Mouse (Mus musculus): ENCODE results near the gene Ccdc190. TPM values are rescaled to one million over a fixed set of nuclear protein-coding genes. Genes with fewer than 3 reads are reported as not detected.

The Ccdc190 gene
- polyA plus RNA-seq, 1 experiment from 2014 or later = not detected

GRCm38 (mm10) chr1:169895686-169896085 is 32.8 kb upstream of the Ccdc190 start:
- ATAC-seq = no peak
- H3K27ac ChIP-seq (ENCODE audit: low read depth, low read length) = no peak overlapping the region
- no peaks in the 10 kb centered on the region for H3K4me1 ChIP-seq (replicated peaks; ENCODE audit: control insufficient read depth, insufficient read depth, low read length)
- H3K36me3 ChIP-seq (ENCODE audit: control insufficient read depth, insufficient read depth) = no peaks in the 10 kb centered on the region
- no peaks in the 10 kb centered on the region for H3K9me3 ChIP-seq (ENCODE audit: control insufficient read depth)
- H3K4me3 ChIP-seq (ENCODE audit: low read depth, low read length) = no peak overlapping the region
- no peak overlapping the region for H3K4me2 ChIP-seq (replicated peaks; ENCODE audit: low read depth)
- no peak for TF ChIP-seq CTCF (IDR thresholded peaks at IDR 0.05; ENCODE audit: low read depth)
- H3K9ac ChIP-seq (ENCODE audit: low read depth, low read length) = no peak overlapping the region
- H3K27me3 ChIP-seq (replicated peaks; ENCODE audit: control insufficient read depth, insufficient read depth, low read length) = no peaks in the 10 kb centered on the region
- WGBS = 58% methylated on average over 1 of the region's 1 CpGs

- no peaks in the 10 kb centered on the region for H3K36me3 ChIP-seq (ENCODE audit: control insufficient read depth, insufficient read depth)
- no peak for TF ChIP-seq CTCF (IDR thresholded peaks at IDR 0.05; ENCODE audit: low read depth)
- H3K4me2 ChIP-seq (replicated peaks; ENCODE audit: low read depth) = no peak overlapping the region
- no peaks in the 10 kb centered on the region for H3K4me1 ChIP-seq (replicated peaks; ENCODE audit: control insufficient read depth, insufficient read depth, low read length)
- ATAC-seq = no peak
- WGBS = 53% methylated on average over 1 of the region's 1 CpGs
- H3K9me3 ChIP-seq (ENCODE audit: control insufficient read depth) = no peaks in the 10 kb centered on the region
- H3K27ac ChIP-seq (ENCODE audit: low read depth, low read length) = no peak overlapping the region
- H3K27me3 ChIP-seq (replicated peaks; ENCODE audit: control insufficient read depth, insufficient read depth, low read length) = no peaks in the 10 kb centered on the region
- H3K4me3 ChIP-seq (ENCODE audit: low read depth, low read length) = no peak overlapping the region
- no peak overlapping the region for H3K9ac ChIP-seq (ENCODE audit: low read depth, low read length)
Observed at GRCm38 (mm10) chr1:169897916-169898315, 30.5 kb upstream of the Ccdc190 start.

- Histone ChIP-seq H3K36me3 (ENCODE audit: control insufficient read depth, insufficient read depth) (no peaks in the 10 kb centered on the region), H3K9me3 (ENCODE audit: control insufficient read depth) (no peaks in the 10 kb centered on the region), H3K9ac (ENCODE audit: low read depth, low read length) (no peak overlapping the region), H3K4me1 (replicated peaks; ENCODE audit: control insufficient read depth, insufficient read depth, low read length) (no peaks in the 10 kb centered on the region), H3K4me2 (replicated peaks; ENCODE audit: low read depth) (no peak overlapping the region), H3K27me3 (replicated peaks; ENCODE audit: control insufficient read depth, insufficient read depth, low read length) (no peaks in the 10 kb centered on the region), H3K4me3 (ENCODE audit: low read depth, low read length) (no peak overlapping the region), H3K27ac (ENCODE audit: low read depth, low read length) (no peak overlapping the region)
- 57% methylated on average over 7 of the region's 7 CpGs for WGBS
- no peak for TF ChIP-seq CTCF (IDR thresholded peaks at IDR 0.05; ENCODE audit: low read depth)
- no peak for ATAC-seq
Observed at GRCm38 (mm10) chr1:169898607-169899006, 29.8 kb upstream of the Ccdc190 start.

GRCm38 (mm10) chr1:169900771-169901336 is 27.6 kb upstream of the Ccdc190 start:
- H3K9me3 ChIP-seq (ENCODE audit: control insufficient read depth) = no peaks in the 10 kb centered on the region
- no peak overlapping the region for H3K9ac ChIP-seq (ENCODE audit: low read depth, low read length)
- TF ChIP-seq CTCF (IDR thresholded peaks at IDR 0.05; ENCODE audit: low read depth) = no peak
- H3K4me1 ChIP-seq (replicated peaks; ENCODE audit: control insufficient read depth, insufficient read depth, low read length) = no peaks in the 10 kb centered on the region
- H3K4me3 ChIP-seq (ENCODE audit: low read depth, low read length) = no peak overlapping the region
- no peak for ATAC-seq
- H3K4me2 ChIP-seq (replicated peaks; ENCODE audit: low read depth) = no peak overlapping the region
- H3K27me3 ChIP-seq (replicated peaks; ENCODE audit: control insufficient read depth, insufficient read depth, low read length) = no peaks in the 10 kb centered on the region
- no peaks in the 10 kb centered on the region for H3K36me3 ChIP-seq (ENCODE audit: control insufficient read depth, insufficient read depth)
- H3K27ac ChIP-seq (ENCODE audit: low read depth, low read length) = no peak overlapping the region
- 91% methylated on average over 3 of the region's 3 CpGs for WGBS

GRCm38 (mm10) chr1:169909163-169909562 is 19.3 kb upstream of the Ccdc190 start:
- ATAC-seq = no peak

GRCm38 (mm10) chr1:169909659-169910058 is 18.8 kb upstream of the Ccdc190 start:
- TF ChIP-seq CTCF (IDR thresholded peaks at IDR 0.05; ENCODE audit: low read depth) = no peak
- Histone ChIP-seq H3K9ac (ENCODE audit: low read depth, low read length) (no peak overlapping the region), H3K9me3 (ENCODE audit: control insufficient read depth) (no peaks in the 10 kb centered on the region), H3K27me3 (replicated peaks; ENCODE audit: control insufficient read depth, insufficient read depth, low read length) (no peaks in the 10 kb centered on the region), H3K27ac (ENCODE audit: low read depth, low read length) (no peak overlapping the region), H3K36me3 (ENCODE audit: control insufficient read depth, insufficient read depth) (no peaks in the 10 kb centered on the region), H3K4me2 (replicated peaks; ENCODE audit: low read depth) (no peak overlapping the region), H3K4me1 (replicated peaks; ENCODE audit: control insufficient read depth, insufficient read depth, low read length) (no peaks in the 10 kb centered on the region), H3K4me3 (ENCODE audit: low read depth, low read length) (no peak overlapping the region)
- no peak for ATAC-seq
- WGBS = 91% methylated on average over 6 of the region's 6 CpGs

More at GRCm38 (mm10) chr1:169909163-169909562, 19.3 kb upstream of the Ccdc190 start:
- no peaks in the 10 kb centered on the region for H3K9me3 ChIP-seq (ENCODE audit: control insufficient read depth)
- H3K4me1 ChIP-seq (replicated peaks; ENCODE audit: control insufficient read depth, insufficient read depth, low read length) = no peaks in the 10 kb centered on the region
- TF ChIP-seq CTCF (IDR thresholded peaks at IDR 0.05; ENCODE audit: low read depth) = no peak
- no peaks in the 10 kb centered on the region for H3K27me3 ChIP-seq (replicated peaks; ENCODE audit: control insufficient read depth, insufficient read depth, low read length)
- no peak overlapping the region for H3K4me2 ChIP-seq (replicated peaks; ENCODE audit: low read depth)
- H3K36me3 ChIP-seq (ENCODE audit: control insufficient read depth, insufficient read depth) = no peaks in the 10 kb centered on the region
- no peak overlapping the region for H3K4me3 ChIP-seq (ENCODE audit: low read depth, low read length)
- H3K27ac ChIP-seq (ENCODE audit: low read depth, low read length) = no peak overlapping the region
- 64% methylated on average over 5 of the region's 5 CpGs for WGBS
- no peak overlapping the region for H3K9ac ChIP-seq (ENCODE audit: low read depth, low read length)

GRCm38 (mm10) chr1:169910751-169911150 is 17.7 kb upstream of the Ccdc190 start:
- Histone ChIP-seq H3K27ac (ENCODE audit: low read depth, low read length) (no peak overlapping the region), H3K4me2 (replicated peaks; ENCODE audit: low read depth) (no peak overlapping the region)
- no peak for ATAC-seq

More at GRCm38 (mm10) chr1:169910751-169911150, 17.7 kb upstream of the Ccdc190 start:
- H3K27me3 ChIP-seq (replicated peaks; ENCODE audit: control insufficient read depth, insufficient read depth, low read length) = no peaks in the 10 kb centered on the region
- no peak overlapping the region for H3K9ac ChIP-seq (ENCODE audit: low read depth, low read length)
- no peaks in the 10 kb centered on the region for H3K36me3 ChIP-seq (ENCODE audit: control insufficient read depth, insufficient read depth)
- TF ChIP-seq CTCF (IDR thresholded peaks at IDR 0.05; ENCODE audit: low read depth) = no peak
- no peaks in the 10 kb centered on the region for H3K9me3 ChIP-seq (ENCODE audit: control insufficient read depth)
- WGBS = 81% methylated on average over 7 of the region's 7 CpGs
- no peaks in the 10 kb centered on the region for H3K4me1 ChIP-seq (replicated peaks; ENCODE audit: control insufficient read depth, insufficient read depth, low read length)
- H3K4me3 ChIP-seq (ENCODE audit: low read depth, low read length) = no peak overlapping the region

Data from intestine, postnatal 0 days (tissue).